Mouse (Mus musculus): ENCODE results near the gene Guk1.

Guk1 gene

DNA sequence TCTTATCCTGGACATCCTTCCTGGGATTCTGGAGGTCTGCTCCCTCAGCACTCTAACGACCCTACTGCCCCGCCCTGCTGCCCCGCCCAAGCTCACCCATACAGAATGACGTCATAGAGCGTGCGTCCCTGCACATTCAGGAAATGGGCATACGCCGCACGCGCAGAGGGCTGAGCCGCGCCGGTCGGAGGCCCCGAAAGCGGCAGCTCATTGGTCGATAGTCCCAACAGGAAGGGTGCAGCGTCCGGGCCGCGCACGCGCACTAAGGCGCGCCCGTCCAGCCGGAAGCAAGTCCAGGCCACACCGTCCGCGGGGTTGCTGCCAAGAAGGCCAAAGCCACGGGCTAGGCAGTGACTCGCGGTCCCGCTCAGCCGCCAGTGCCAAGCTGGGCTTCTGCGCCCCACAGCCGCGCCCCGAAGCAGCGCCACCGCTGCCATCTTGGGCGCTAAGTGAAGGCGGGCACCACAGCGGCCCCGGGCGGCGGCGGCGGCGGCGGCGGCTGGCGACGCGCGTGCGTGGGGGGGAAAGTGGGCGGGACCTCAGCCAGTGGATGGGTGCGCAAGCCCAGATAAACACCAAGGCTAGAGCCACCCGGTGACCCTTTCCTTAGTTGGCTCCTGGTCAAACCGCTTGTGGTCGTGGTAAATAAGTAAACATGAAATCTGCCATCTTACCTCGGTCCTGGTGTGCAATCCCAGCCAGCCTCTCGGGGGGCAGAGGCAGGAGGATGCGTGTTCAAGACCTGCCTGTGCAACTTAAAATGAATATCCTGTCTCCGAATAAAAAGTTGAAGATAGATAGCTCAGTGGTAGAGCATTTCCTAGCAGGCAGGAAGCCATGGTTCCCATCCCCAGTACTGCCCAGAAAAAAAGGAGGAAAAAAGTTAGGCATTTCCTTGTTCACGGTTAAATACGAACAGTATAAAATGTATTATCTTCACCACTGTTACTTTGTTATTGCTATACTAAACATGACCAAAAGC lies 28.5 kb downstream of the Guk1 start, which contains the start of gene Iba57:
Iba57 (minus strand) TSS at position 485 of the 982 bp plus-strand sequence.
- peak; percentile 94 to 98 for DNase-seq (ENCODE audit: low spot score in 2 of 2)

DNA sequence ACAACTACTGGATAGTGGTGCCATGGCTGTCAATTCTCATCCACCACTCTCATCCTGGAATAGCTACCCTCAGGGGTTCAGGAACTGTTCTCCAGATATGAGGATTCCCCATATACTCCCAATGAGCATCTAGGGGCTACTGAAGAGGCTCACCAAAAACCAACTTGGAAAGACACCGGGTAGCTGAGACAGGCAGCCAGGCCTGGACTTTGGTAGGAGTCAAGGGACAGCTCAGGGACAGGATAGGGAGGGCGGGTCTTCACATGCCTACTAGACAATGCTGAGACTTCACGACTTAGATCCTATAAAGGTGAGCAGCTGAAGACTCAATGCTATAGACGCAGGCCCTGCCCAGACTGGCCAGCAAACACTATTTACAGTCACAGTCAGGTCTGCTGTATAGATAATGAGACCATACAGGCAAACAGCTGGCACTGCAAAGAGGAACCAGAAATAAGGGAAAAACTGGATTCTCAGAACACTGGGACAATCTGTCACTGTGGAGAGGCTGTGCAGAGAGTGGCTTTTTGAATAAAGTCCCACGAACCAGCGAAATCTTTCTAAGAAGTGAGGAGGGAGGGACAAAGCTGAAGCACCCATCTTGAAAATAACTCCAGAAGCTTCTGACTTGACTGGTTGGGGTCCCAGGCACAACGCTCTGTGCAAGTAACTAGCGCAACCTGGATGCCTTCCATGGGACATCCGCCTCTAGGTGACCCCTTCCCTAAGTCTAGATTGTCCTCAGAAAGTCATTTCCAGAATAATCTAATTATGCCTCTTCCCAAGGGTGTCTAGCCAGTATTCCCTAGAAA lies 29.4 kb downstream of the Guk1 start:
- DNase-seq (ENCODE audit: low spot score in 2 of 2) = no peak

DNA sequence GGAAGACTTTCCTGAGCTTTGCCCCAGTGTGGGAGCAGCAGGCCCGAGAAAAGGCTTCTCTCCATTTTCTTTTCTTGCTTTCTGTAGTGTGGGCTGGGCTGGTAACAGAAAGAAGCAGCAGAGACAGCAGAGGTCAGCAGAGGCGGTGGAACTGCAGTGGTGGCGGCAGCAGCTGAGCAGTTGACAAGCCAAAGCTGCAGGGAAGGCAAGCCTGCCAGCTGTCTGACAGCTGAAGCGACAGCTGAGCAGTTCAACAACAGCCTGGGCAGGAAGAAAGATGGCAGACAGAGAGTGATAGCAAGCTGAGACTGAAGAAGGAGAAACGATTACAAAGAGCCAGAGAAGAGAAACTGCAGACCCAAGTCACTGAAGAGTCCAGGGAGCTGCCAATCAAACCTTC lies 30.6 kb downstream of the Guk1 start:
- DNase-seq (ENCODE audit: low spot score in 2 of 2) = no peak

- no peak for DNase-seq (ENCODE audit: low spot score in 2 of 2)
Measured at GRCm38 (mm10) chr11:59159558-59159957, 32.5 kb downstream of the Guk1 start.

DNA sequence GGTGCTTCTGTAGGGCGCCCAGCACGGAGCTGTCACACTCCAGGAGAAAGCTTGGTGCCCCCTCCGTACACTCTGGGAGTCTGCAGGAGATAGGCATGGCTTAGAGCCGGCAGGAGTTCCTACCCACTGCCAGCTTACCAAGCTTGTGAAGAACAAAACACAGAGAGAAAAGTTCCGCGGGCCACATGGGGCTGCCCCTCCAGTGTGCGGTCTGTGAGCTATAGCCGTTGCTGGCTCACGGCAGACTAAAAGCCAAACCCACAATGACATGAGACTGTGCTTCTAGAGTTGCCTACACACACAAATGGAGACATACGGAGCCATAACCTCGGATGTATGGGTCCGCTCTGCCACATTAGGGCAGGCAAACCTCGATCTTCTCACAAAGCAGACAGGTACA lies 32.9 kb downstream of the Guk1 start:
- no peak for DNase-seq (ENCODE audit: low spot score in 2 of 2)

DNA sequence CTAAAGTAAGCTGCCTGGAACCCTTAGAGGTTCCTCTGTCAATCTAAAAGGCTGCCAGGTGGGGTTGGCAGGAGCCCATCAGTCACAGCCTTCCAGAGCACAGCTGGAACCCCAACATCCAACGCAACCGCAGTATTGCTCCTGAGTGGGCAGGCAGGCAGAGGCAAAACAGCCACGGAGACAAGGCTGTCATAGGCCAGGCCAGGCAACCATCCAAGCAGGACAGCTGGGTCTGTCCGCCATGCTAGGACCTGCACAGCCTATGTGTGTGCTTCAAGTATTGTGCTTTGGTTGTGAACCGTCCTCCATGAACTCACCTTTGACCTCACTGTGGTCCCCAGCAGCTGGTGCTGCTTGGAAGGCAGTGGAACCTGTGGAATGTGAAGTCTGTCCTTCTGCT lies 36.1 kb downstream of the Guk1 start:
- no peak for DNase-seq (ENCODE audit: low spot score in 2 of 2)

GRCm38 (mm10) chr11:59154220-59154619 lies 37.8 kb downstream of the Guk1 start:
- DNase-seq (ENCODE audit: low spot score in 2 of 2) = no peak

- DNase-seq (ENCODE audit: low spot score in 2 of 2) = no peak
Measured at GRCm38 (mm10) chr11:59151729-59152128, 40.3 kb downstream of the Guk1 start.

GRCm38 (mm10) chr11:59149302-59149701 lies 42.7 kb downstream of the Guk1 start:
- DNase-seq (ENCODE audit: low spot score in 2 of 2) = no peak

GRCm38 (mm10) chr11:59142962-59143361 lies 49.0 kb downstream of the Guk1 start:
- no peak for DNase-seq (ENCODE audit: low spot score in 2 of 2)

DNA sequence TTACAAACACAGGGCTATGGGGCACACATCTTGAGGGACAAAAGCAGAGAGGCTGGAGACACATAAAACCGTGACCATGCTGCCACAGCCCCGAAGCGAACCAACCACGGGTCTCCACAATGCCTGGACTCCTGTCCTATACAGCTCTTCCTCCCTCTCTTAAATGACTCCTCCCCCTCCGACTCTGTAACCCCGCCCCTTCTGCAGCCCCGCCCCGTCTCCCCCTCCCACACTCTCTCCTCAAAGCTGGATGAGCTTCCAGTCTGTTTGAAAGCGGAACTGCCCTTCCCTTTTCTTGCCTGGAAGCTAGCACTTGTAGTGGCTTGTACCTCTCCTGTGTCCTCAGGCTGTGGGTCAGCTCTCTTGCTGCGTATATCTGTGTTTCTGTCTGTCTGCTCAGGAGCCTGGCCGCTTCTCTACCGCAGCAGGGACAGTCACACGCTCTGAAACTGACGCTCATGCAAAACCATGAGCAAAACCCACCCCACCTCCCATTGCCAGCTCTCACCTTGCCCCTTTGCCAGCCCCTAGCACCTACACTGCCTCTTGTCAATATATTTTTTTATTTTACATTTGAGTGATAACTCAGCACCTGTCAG lies 50.1 kb downstream of the Guk1 start:
- no peak for DNase-seq (ENCODE audit: low spot score in 2 of 2)

DNA sequence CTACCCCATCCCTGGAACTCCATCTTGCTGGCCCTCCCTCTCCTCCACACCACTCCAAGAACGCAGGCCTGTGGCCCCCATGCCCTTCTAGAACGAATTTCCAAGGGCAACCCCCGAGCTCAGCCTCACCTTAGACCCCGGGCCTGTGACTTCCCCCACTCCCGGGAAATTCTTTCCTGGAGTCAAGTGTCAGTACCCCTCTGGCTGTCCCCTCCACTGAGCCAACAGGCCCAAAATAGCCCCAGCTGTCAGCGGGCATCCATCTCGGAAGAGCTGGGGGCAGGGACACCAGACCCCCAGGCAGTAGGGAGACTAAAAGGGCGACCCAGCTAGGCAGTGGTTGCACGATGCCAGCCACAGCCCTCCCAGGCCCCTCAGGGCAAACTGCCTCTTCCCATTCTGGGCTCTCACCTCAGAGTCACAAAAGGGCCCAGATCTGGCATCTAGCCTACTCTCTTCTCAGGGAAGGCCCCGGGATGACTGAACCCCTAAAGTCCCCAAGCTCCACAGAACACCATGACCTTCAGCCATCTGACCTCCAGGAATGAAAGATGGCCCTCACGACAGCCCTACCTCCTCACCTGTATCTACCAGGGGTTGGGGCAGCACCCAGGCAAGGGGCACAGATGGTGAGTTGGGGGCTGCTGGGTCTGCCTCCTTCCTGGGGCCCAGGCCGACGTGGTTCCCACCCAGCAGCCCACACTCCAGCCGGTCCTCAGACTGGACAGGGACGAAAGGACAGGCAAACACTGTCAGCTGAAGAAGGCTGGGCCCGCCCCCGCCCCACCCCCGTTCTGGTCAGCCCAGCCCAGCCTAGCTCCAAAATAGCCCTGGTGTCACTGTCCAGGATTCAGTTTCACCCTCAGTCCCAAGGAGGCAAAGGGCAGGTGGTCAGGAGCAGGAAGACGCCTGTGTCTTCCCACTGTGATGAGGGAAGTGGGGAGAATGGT lies 53.2 kb downstream of the Guk1 start:
- DNase-seq (ENCODE audit: low spot score in 2 of 2) = no peak

DNA sequence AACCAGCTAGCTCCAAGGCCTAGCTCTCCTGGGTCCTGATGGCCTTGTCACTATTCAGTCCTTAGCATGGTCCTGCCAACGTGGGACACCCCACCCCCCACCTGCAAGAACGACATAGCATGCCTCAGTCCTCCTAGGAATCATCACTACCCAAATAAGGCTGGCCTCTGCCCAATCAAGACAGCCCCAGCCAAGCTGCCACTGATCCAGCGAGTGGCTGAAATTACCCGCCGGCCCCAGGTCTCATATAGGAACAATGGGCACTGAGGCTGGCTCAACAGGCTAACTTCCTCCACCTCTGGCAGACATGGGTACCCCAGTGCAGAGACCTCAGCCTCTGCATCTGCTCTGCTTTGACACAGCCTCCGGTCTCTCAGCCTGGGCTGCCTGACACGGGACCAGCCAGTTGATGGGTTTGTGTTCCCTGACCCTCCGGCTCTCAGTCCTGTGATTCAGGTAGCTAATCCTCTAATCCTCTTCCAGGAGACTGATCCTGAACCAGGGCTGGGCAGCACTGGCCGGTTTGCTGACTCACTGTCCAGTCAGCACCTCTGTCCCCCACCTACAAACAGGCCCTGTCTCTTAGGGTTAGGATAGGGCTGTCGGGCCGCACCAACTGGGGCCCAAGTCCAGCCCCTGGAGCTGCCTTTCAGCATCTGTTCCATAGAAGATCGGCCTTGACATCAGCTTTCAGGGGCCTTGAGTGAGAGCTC lies 54.9 kb downstream of the Guk1 start:
- no peak for DNase-seq (ENCODE audit: low spot score in 2 of 2)

DNA sequence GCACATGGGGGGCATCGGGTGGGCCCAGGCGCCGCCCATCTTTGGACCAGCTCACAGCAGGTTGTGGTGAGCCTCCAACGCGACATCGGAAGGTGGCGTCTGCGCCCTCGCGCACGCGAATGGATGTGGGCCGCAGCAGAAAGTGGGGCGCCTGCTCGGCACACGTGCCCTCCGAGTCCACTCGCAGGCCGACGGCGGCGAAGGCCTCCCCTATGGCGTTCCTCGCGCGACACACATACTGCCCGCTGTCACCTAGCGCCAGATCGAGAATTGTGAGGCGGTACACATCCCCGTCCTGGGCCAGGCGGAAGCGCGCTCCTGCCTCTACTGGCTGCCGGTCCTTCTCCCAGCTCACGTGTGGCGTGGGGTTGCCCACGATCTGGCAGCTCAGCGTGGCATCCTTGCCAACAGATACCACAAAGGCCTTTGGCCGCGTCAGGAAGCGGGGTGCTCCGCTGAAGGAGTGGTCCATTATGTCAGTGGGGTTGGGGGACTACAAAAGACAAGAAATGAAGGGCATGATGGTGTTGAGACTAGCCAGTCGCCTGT lies 56.0 kb downstream of the Guk1 start, which contains the start of gene Obscn:
Obscn (minus strand) TSS at position 499 of the 549 bp plus-strand sequence.
- DNase-seq (ENCODE audit: low spot score in 2 of 2) = no peak

DNA sequence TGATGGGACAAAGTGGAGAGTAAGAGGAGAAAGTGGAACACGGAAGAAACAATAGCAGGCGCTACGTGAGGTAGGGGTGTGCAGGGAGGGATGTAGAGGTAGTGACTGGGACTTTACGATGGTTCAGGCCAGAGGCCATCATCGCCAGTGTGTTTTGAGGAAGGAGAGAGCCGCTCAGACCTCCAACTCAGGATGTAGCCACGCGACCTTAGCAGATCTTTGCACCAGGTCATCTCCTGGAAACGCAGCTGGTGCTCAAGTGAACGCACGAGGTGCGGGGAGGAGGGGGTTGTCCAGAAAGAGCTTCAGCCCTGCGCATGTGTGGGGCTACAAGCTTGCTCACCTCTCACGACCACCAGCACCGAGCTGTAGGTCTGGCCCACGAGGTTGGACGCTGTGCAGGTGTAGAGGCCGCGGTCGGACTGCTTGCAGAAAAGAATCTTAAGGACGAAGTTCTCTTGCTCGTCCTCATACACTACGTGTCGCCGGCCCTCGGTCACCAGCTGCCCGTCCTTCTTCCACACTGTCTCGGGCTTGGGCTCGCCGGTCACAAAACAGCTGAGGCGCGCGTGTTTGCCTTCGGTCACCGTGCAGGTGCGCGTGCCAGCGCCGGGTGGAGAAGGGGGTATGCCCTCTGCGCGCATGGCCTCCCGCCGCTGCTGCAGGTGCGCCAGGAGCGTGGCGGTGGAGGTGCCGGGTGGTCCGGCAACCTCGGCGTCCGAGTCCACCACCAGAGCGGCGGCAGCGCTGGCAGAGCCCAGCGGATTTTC lies 56.8 kb downstream of the Guk1 start:
- no peak for DNase-seq (ENCODE audit: low spot score in 2 of 2)

- DNase-seq (ENCODE audit: low spot score in 2 of 2) = no peak
Measured at GRCm38 (mm10) chr11:59134373-59134997, 57.5 kb downstream of the Guk1 start.
